Mouse (Mus musculus): ENCODE results near the gene 9930022D16Rik.

DNA sequence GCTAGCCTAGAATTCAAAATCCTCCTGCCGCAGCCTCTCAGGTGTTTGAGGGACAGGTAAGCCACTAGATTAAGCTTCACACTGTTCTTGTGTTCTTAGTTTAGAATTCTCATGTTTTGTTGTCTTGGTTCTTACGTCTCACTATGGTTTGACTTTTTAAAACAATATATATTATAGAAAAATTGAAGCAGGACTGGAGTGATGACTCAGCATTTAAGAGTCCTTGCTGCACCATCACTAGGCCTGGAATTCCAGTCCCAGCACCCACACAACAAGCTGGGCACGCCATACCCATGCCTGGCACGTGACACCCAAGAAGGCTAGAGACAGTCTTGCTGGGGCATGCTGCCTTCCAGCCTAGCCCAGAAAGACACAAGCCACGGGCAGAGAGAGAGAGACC is 7.3 kb upstream of the 9930022D16Rik start:
- TF ChIP-seq CTCF (IDR thresholded peaks at IDR 0.05; ENCODE audit: control insufficient read depth, insufficient read depth, low read length) (no peak), POLR2A (IDR thresholded peaks at IDR 0.05; ENCODE audit: borderline replicate concordance, control insufficient read depth, low read depth, low read length) (no peak)

Data from bone marrow, adult 2 months (tissue).